Mouse (Mus musculus): ENCODE data around the gene Skap2. TPM values are rescaled to one million over a fixed set of nuclear protein-coding genes. Genes with fewer than 3 reads are reported as not detected.

Gene Skap2
- polyA plus RNA-seq, 1 experiment from 2014 or later = 14.8 TPM

- no peak overlapping the region for H3K27ac ChIP-seq
- H3K4me3 ChIP-seq = no peak overlapping the region
- no peak overlapping the region for H3K9ac ChIP-seq
- no peaks in the 10 kb centered on the region for H3K9me3 ChIP-seq
- no peak for ATAC-seq (ENCODE audit: low FRiP score, low read depth)
- H3K36me3 ChIP-seq = no peaks in the 10 kb centered on the region
- WGBS = 78% methylated on average over 17 of the region's 17 CpGs
- H3K4me1 ChIP-seq = peaks cover 23% of the 10 kb centered on the region
- H3K4me2 ChIP-seq (replicated peaks) = no peak overlapping the region
- H3K27me3 ChIP-seq = peaks cover 43% of the 10 kb centered on the region
Observed at GRCm38 (mm10) chr6:51882266-51882879, 130.0 kb downstream of the Skap2 start.

GRCm38 (mm10) chr6:51881181-51881968 is 131.0 kb downstream of the Skap2 start:
- ATAC-seq (ENCODE audit: low FRiP score, low read depth) = no peak
- H3K4me3 ChIP-seq = no peak overlapping the region
- peak overlapping the region; percentile 44 for H3K4me2 ChIP-seq (replicated peaks)
- H3K9me3 ChIP-seq = no peaks in the 10 kb centered on the region
- WGBS = 13% methylated on average over 13 of the region's 13 CpGs
- peaks cover 18% of the 10 kb centered on the region for H3K4me1 ChIP-seq
- H3K36me3 ChIP-seq = no peaks in the 10 kb centered on the region
- no peak overlapping the region for H3K27ac ChIP-seq
- peaks cover 51% of the 10 kb centered on the region for H3K27me3 ChIP-seq
- no peak overlapping the region for H3K9ac ChIP-seq

GRCm38 (mm10) chr6:51880778-51881177 is 131.6 kb downstream of the Skap2 start:
- no peak overlapping the region for H3K9ac ChIP-seq
- peaks cover 51% of the 10 kb centered on the region for H3K27me3 ChIP-seq
- ATAC-seq (ENCODE audit: low FRiP score, low read depth) = no peak
- no peaks in the 10 kb centered on the region for H3K9me3 ChIP-seq
- no peaks in the 10 kb centered on the region for H3K36me3 ChIP-seq
- 35% methylated on average over 6 of the region's 6 CpGs for WGBS
- peak overlapping the region; percentile 44 for H3K4me2 ChIP-seq (replicated peaks)
- H3K27ac ChIP-seq = no peak overlapping the region
- H3K4me3 ChIP-seq = no peak overlapping the region
- peaks cover 22% of the 10 kb centered on the region for H3K4me1 ChIP-seq

GRCm38 (mm10) chr6:51878551-51878950 is 133.8 kb downstream of the Skap2 start:
- no peak overlapping the region for H3K4me3 ChIP-seq
- no peak overlapping the region for H3K27ac ChIP-seq
- no peak for ATAC-seq (ENCODE audit: low FRiP score, low read depth)
- no peaks in the 10 kb centered on the region for H3K9me3 ChIP-seq
- no peak overlapping the region for H3K9ac ChIP-seq
- peaks cover 24% of the 10 kb centered on the region for H3K4me1 ChIP-seq
- H3K27me3 ChIP-seq = peaks cover 57% of the 10 kb centered on the region
- H3K4me2 ChIP-seq (replicated peaks) = no peak overlapping the region
- WGBS = 78% methylated on average over 2 of the region's 2 CpGs
- no peaks in the 10 kb centered on the region for H3K36me3 ChIP-seq

GRCm38 (mm10) chr6:51876841-51877553 is 135.4 kb downstream of the Skap2 start:
- Histone ChIP-seq H3K27ac (no peak overlapping the region), H3K9me3 (no peaks in the 10 kb centered on the region), H3K36me3 (no peaks in the 10 kb centered on the region), H3K9ac (no peak overlapping the region), H3K4me2 (replicated peaks) (no peak overlapping the region), H3K4me1 (peaks cover 24% of the 10 kb centered on the region), H3K27me3 (peaks cover 56% of the 10 kb centered on the region), H3K4me3 (no peak overlapping the region)
- ATAC-seq (ENCODE audit: low FRiP score, low read depth) = no peak
- 82% methylated on average over 13 of the region's 13 CpGs for WGBS

- H3K27ac ChIP-seq = no peak overlapping the region
- no peaks in the 10 kb centered on the region for H3K9me3 ChIP-seq
- no peak overlapping the region for H3K4me2 ChIP-seq (replicated peaks)
- H3K4me1 ChIP-seq = peaks cover 15% of the 10 kb centered on the region
- 20% methylated on average over 6 of the region's 6 CpGs for WGBS
- no peaks in the 10 kb centered on the region for H3K36me3 ChIP-seq
- peak; percentile 59 for ATAC-seq (ENCODE audit: low FRiP score, low read depth)
- no peak overlapping the region for H3K9ac ChIP-seq
- H3K4me3 ChIP-seq = no peak overlapping the region
- H3K27me3 ChIP-seq = peaks cover 53% of the 10 kb centered on the region
Observed at GRCm38 (mm10) chr6:51875884-51876626, 136.3 kb downstream of the Skap2 start.

- Histone ChIP-seq H3K4me3 (no peak overlapping the region), H3K9ac (no peak overlapping the region)
Observed at GRCm38 (mm10) chr6:51874035-51874434, 138.3 kb downstream of the Skap2 start.

GRCm38 (mm10) chr6:51871135-51871534 is 141.2 kb downstream of the Skap2 start:
- Histone ChIP-seq H3K36me3 (no peaks in the 10 kb centered on the region), H3K9ac (no peak overlapping the region), H3K4me2 (replicated peaks) (no peak overlapping the region), H3K4me3 (no peak overlapping the region), H3K4me1 (peaks cover 3% of the 10 kb centered on the region; the same call in 1 of the 2 replicates), H3K9me3 (no peaks in the 10 kb centered on the region), H3K27me3 (peaks cover 32% of the 10 kb centered on the region), H3K27ac (no peak overlapping the region)
- ATAC-seq (ENCODE audit: low FRiP score, low read depth) = no peak
- WGBS = 23% methylated on average over 1 of the region's 1 CpGs

More at GRCm38 (mm10) chr6:51874035-51874434, 138.3 kb downstream of the Skap2 start:
- Histone ChIP-seq H3K27ac (no peak overlapping the region), H3K9me3 (no peaks in the 10 kb centered on the region), H3K36me3 (no peaks in the 10 kb centered on the region), H3K27me3 (peaks cover 40% of the 10 kb centered on the region), H3K4me2 (replicated peaks) (no peak overlapping the region), H3K4me1 (peaks cover 11% of the 10 kb centered on the region; the same call in 1 of the 2 replicates)
- WGBS = 58% methylated on average over 2 of the region's 2 CpGs
- ATAC-seq (ENCODE audit: low FRiP score, low read depth) = no peak

- no peaks in the 10 kb centered on the region for H3K9me3 ChIP-seq
- no peak overlapping the region for H3K9ac ChIP-seq
- H3K27ac ChIP-seq = no peak overlapping the region
- no peaks in the 10 kb centered on the region for H3K4me1 ChIP-seq
- ATAC-seq (ENCODE audit: low FRiP score, low read depth) = no peak
- H3K36me3 ChIP-seq = no peaks in the 10 kb centered on the region
- peaks cover 31% of the 10 kb centered on the region for H3K27me3 ChIP-seq
- no peak overlapping the region for H3K4me2 ChIP-seq (replicated peaks)
- no peak overlapping the region for H3K4me3 ChIP-seq
- 50% methylated on average over 1 of the region's 1 CpGs for WGBS
Observed at GRCm38 (mm10) chr6:51870294-51870693, 142.1 kb downstream of the Skap2 start.

- H3K27me3 ChIP-seq = peaks cover 32% of the 10 kb centered on the region
- H3K36me3 ChIP-seq = no peaks in the 10 kb centered on the region
- H3K9me3 ChIP-seq = no peaks in the 10 kb centered on the region
- no peak overlapping the region for H3K9ac ChIP-seq
- no peak overlapping the region for H3K4me2 ChIP-seq (replicated peaks)
- ATAC-seq (ENCODE audit: low FRiP score, low read depth) = no peak
- peaks cover 6% of the 10 kb centered on the region; the same call in 1 of the 2 replicates for H3K4me1 ChIP-seq
- H3K27ac ChIP-seq = no peak overlapping the region
- 76% methylated on average over 3 of the region's 3 CpGs for WGBS
- no peak overlapping the region for H3K4me3 ChIP-seq
Observed at GRCm38 (mm10) chr6:51866596-51866995, 145.8 kb downstream of the Skap2 start.

- Histone ChIP-seq H3K4me1 (peaks cover 14% of the 10 kb centered on the region; the same call in 1 of the 2 replicates), H3K9ac (no peak overlapping the region), H3K27me3 (peaks cover 28% of the 10 kb centered on the region), H3K4me2 (replicated peaks) (no peak overlapping the region), H3K4me3 (no peak overlapping the region), H3K9me3 (no peaks in the 10 kb centered on the region), H3K36me3 (no peaks in the 10 kb centered on the region), H3K27ac (no peak overlapping the region)
- ATAC-seq (ENCODE audit: low FRiP score, low read depth) = no peak
- WGBS = 48% methylated on average over 4 of the region's 4 CpGs
Observed at GRCm38 (mm10) chr6:51863508-51863907, 148.8 kb downstream of the Skap2 start.

All from limb, embryonic 13.5 days (tissue).